ENCODE assay signal across 10 mouse cellular contexts in genomic region chr4:95283789-95284188, GRCm38 (mm10).
A peak's percentile ranks its signal among the peaks of the same experiment; 100 is the strongest.
DNase-seq lines count a peak whose midpoint lies in the region; ATAC-seq and TF ChIP-seq lines count a peak whose summit lies in the region.
"Had no signal": no experiment of that assay in that cellular context is flagged by ENCODE, and none has a peak within 500 bp of the region (broad histone marks: within the 10 kb centered on the region; RNA-seq: fewer than 3 reads in every experiment).

No protein-coding gene starts in this region.

- ATAC-seq in liver, postnatal 0 days: peak; percentile 36; the same call in 1 of the 2 replicates
- ATAC-seq in liver, embryonic 11.5 days (replicated peaks; ENCODE audit: low FRiP score): no peak
- ATAC-seq in stomach, postnatal 0 days (ENCODE audit: low FRiP score, low TSS enrichment): peak; percentile 45; the same call in 1 of the 2 replicates
- no peak for ATAC-seq in granulocyte monocyte progenitor cell, adult 5-6 weeks (replicated peaks; ENCODE audit: poor library complexity, severe bottlenecking)

- H3K27ac ChIP-seq in liver, postnatal 0 days (ENCODE audit: low read depth): no peak overlapping the region
- H3K27ac ChIP-seq in liver, embryonic 11.5 days (ENCODE audit: low read depth, low read length): no peak overlapping the region
- H3K27ac ChIP-seq in stomach, postnatal 0 days (replicated peaks): no peak overlapping the region
- H3K27ac ChIP-seq: limb, embryonic 15.5 days had no signal

- no peak for TF ChIP-seq CTCF in liver, postnatal 0 days (IDR thresholded peaks at IDR 0.05; ENCODE audit: low read depth)
- no peak for TF ChIP-seq CTCF in stomach, postnatal 0 days (IDR thresholded peaks at IDR 0.05; ENCODE audit: low read depth)

- H3K4me3 ChIP-seq in liver, postnatal 0 days (ENCODE audit: low read depth, low read length): no peak overlapping the region
- no peak overlapping the region for H3K4me3 ChIP-seq in liver, embryonic 11.5 days (ENCODE audit: low read depth, low read length)
- H3K4me3 ChIP-seq in stomach, postnatal 0 days (ENCODE audit: low read depth, low read length): no peak overlapping the region
- H3K4me3 ChIP-seq: erythroblast, embryonic 14.5 days; limb, embryonic 15.5 days had no signal

- 62% methylated on average over 2 of the region's 2 CpGs for WGBS in liver, postnatal 0 days (ENCODE audit: insufficient replicate concordance)
- WGBS in liver, embryonic 11.5 days: 64% methylated on average over 2 of the region's 2 CpGs
- 42% methylated on average over 2 of the region's 2 CpGs for WGBS in stomach, postnatal 0 days

- H3K4me2 ChIP-seq in liver, postnatal 0 days (ENCODE audit: low read depth, low read length): no peak overlapping the region
- H3K4me2 ChIP-seq in liver, embryonic 11.5 days: no peak overlapping the region
- no peak overlapping the region for H3K4me2 ChIP-seq in stomach, postnatal 0 days (replicated peaks; ENCODE audit: low read depth)
- H3K4me2 ChIP-seq: limb, embryonic 15.5 days had no signal

- H3K4me1 ChIP-seq in liver, postnatal 0 days (ENCODE audit: insufficient read depth): peaks cover 3% of the 10 kb centered on the region; the same call in 1 of the 2 replicates
- peaks cover 3% of the 10 kb centered on the region; the same call in 1 of the 2 replicates for H3K4me1 ChIP-seq in liver, embryonic 11.5 days (replicated peaks; ENCODE audit: control insufficient read depth, insufficient read depth, low read length)
- H3K4me1 ChIP-seq in stomach, postnatal 0 days (replicated peaks; ENCODE audit: control insufficient read depth, insufficient read depth): no peaks in the 10 kb centered on the region; the same call in 1 of the 2 replicates

- H3K36me3 ChIP-seq in liver, postnatal 0 days (replicated peaks; ENCODE audit: insufficient read depth, low read length): no peaks in the 10 kb centered on the region
- H3K36me3 ChIP-seq in liver, embryonic 11.5 days (ENCODE audit: control insufficient read depth, insufficient read depth, low read length): no peaks in the 10 kb centered on the region
- H3K36me3 ChIP-seq in stomach, postnatal 0 days (ENCODE audit: control insufficient read depth, insufficient read depth, low read length): no peaks in the 10 kb centered on the region
- H3K36me3 ChIP-seq: limb, embryonic 15.5 days had no signal

- H3K9me3 ChIP-seq in liver, postnatal 0 days (ENCODE audit: low read length): no peaks in the 10 kb centered on the region
- H3K9me3 ChIP-seq in liver, embryonic 11.5 days (ENCODE audit: control insufficient read depth, low read length): no peaks in the 10 kb centered on the region
- no peaks in the 10 kb centered on the region for H3K9me3 ChIP-seq in stomach, postnatal 0 days (ENCODE audit: control insufficient read depth, low read length)
- H3K9me3 ChIP-seq: limb, embryonic 15.5 days had no signal

- no peak overlapping the region for H3K9ac ChIP-seq in liver, postnatal 0 days (replicated peaks)
- H3K9ac ChIP-seq in liver, embryonic 11.5 days (ENCODE audit: low read depth, low read length): no peak overlapping the region
- no peak overlapping the region for H3K9ac ChIP-seq in stomach, postnatal 0 days (ENCODE audit: low read length)
- H3K9ac ChIP-seq: limb, embryonic 15.5 days had no signal

- no peak for DNase-seq in liver, postnatal 0 days
- DNase-seq in liver, embryonic 11.5 days (ENCODE audit: low spot score): no peak
- DNase-seq in heart, postnatal 10 days: peak; percentile 68 to 70
- DNase-seq in kidney, postnatal 14 days: peak; percentile 57
- DNase-seq in stomach, postnatal 0 days (ENCODE audit: low spot score): peak; percentile 37
- DNase-seq in layer of hippocampus, postnatal 14 days (ENCODE audit: low spot score in 2 of 2): no peak
- DNase-seq: spleen, adult 18-20 months had no signal

- no peaks in the 10 kb centered on the region for H3K27me3 ChIP-seq in liver, postnatal 0 days (ENCODE audit: insufficient read depth, low read length)
- no peaks in the 10 kb centered on the region for H3K27me3 ChIP-seq in liver, embryonic 11.5 days (replicated peaks; ENCODE audit: control insufficient read depth, insufficient read depth, low read length)
- H3K27me3 ChIP-seq in stomach, postnatal 0 days (ENCODE audit: control insufficient read depth, insufficient read depth, low read length): no peaks in the 10 kb centered on the region
- H3K27me3 ChIP-seq: limb, embryonic 15.5 days had no signal

- intact Hi-C loops in heart, postnatal 10 days (cut with DNase I): loop anchor here (5.0 kb wide), 1 partner anchor 231 kb away; the partner anchor contains the start of gene Jun

- TF ChIP-seq EP300 in liver, postnatal 0 days (IDR thresholded peaks at IDR 0.05; ENCODE audit: low read depth): no peak
- TF ChIP-seq EP300 in stomach, postnatal 0 days (optimal IDR thresholded peaks at IDR 0.05): no peak

Comparison
In these comparisons a context has a peak if more than half of its experiments do, and no peak if none do; other contexts are left out.
1. ATAC-seq: peak in liver, postnatal 0 days (single experiment) and stomach, postnatal 0 days (single experiment); none in liver, embryonic 11.5 days (single experiment) and granulocyte monocyte progenitor cell, adult 5-6 weeks (single experiment).
2. DNase-seq: peak in heart, postnatal 10 days (2 of 2), kidney, postnatal 14 days (single experiment) and stomach, postnatal 0 days (single experiment); none in liver, postnatal 0 days (single experiment), liver, embryonic 11.5 days (single experiment) and layer of hippocampus, postnatal 14 days (0 of 2).